Mouse (Mus musculus) hindbrain, embryonic 16.5 days (tissue): ENCODE measurements at regions not wholly inside any gene's neighbourhood (a gene's known extent, or its start where the extent isn't known, plus 50 kb on each side); places are given as distances from the start of the nearest gene placed in this dataset.
"Not testable (repeated sequence)": the region's sequence is repeated elsewhere in the genome, so short reads cannot be mapped to it uniquely, and the experiment has no call there.

Source experiments
- ATAC-seq: fragments of 200-750 bp; cut with Nextera tagmentation; 2 replicates; pipeline ENCODE4 v1.8.0; 2017; ENCODE audit warnings: moderate TSS enrichment, moderate library complexity
- H3K27ac ChIP-seq: fragments of 300-500 bp; sonication (generic); 2 replicates; pipeline ENCODE4 v1.5.1; 2014; ENCODE audit warnings: low read depth, mild to moderate bottlenecking, control low read depth, low read length, moderate library complexity
- H3K27me3 ChIP-seq: fragments of 300-500 bp; sonication (generic); replicated peaks from 2 replicates; pipeline ENCODE4 v1.6.1; 2014; ENCODE audit warnings: low read length; ENCODE audit not compliant: control insufficient read depth, insufficient read depth
- H3K36me3 ChIP-seq: fragments of 300-500 bp; sonication (generic); 2 replicates; pipeline ENCODE4 v1.6.1; 2014; ENCODE audit warnings: mild to moderate bottlenecking, low read length, moderate library complexity, mixed read lengths; ENCODE audit not compliant: control insufficient read depth, insufficient read depth
- H3K4me1 ChIP-seq: fragments of 300-500 bp; sonication (generic); 2 replicates; pipeline ENCODE4 v1.6.1; 2014; ENCODE audit warnings: low read depth, low read length; ENCODE audit not compliant: control insufficient read depth, insufficient read depth
- H3K4me2 ChIP-seq: fragments of 300-500 bp; sonication (generic); 2 replicates; pipeline ENCODE4 v1.6.1; 2014; ENCODE audit warnings: mild to moderate bottlenecking, low read length, control low read depth, moderate library complexity
- H3K4me3 ChIP-seq: fragments of 300-500 bp; sonication (generic); 2 replicates; pipeline ENCODE4 v1.5.1; 2014; ENCODE audit warnings: mild to moderate bottlenecking, low read length, control low read depth, moderate library complexity
- H3K9ac ChIP-seq: fragments of 300-500 bp; sonication (generic); 2 replicates; pipeline ENCODE4 v1.6.1; 2014; ENCODE audit warnings: low read depth, mild to moderate bottlenecking, control low read depth, low read length, moderate library complexity
- H3K9me3 ChIP-seq: fragments of 300-500 bp; sonication (generic); 2 replicates; pipeline ENCODE4 v1.6.1; 2014; ENCODE audit warnings: mild to moderate bottlenecking, low read length, moderate library complexity; ENCODE audit not compliant: control insufficient read depth
- WGBS: fragments of 180-500 bp; shearing (Covaris S2); extraction: QIAGEN DNeasy Blood & Tissue Kit; methylation state at CpG from one replicate; pipeline ENCODE4 v1.1.7; 2014; 5-methylcytosine and 5-hydroxymethylcytosine counted together

GRCm38 (mm10) chrX:77425728-77426102, 85.1 kb upstream of the Tbl1x start:
- H3K27me3 ChIP-seq, H3K9ac ChIP-seq, H3K27ac ChIP-seq, H3K4me1 ChIP-seq, H3K9me3 ChIP-seq, ATAC-seq, H3K4me2 ChIP-seq, H3K36me3 ChIP-seq, H3K4me3 ChIP-seq: not testable (repeated sequence)
- WGBS: 68% methylated on average over 3 of the region's 3 CpGs

GRCm38 (mm10) chrX:77426836-77427235, 84.0 kb upstream of the Tbl1x start:
- not testable (repeated sequence) for H3K9me3 ChIP-seq, H3K9ac ChIP-seq, H3K36me3 ChIP-seq, H3K27me3 ChIP-seq, H3K27ac ChIP-seq, ATAC-seq, H3K4me1 ChIP-seq, H3K4me2 ChIP-seq, H3K4me3 ChIP-seq
- 79% methylated on average over 6 of the region's 6 CpGs for WGBS

GRCm38 (mm10) chrX:77432001-77432565, 78.7 kb upstream of the Tbl1x start:
- H3K4me3 ChIP-seq: no peak overlapping the region
- WGBS: 66% methylated on average over 2 of the region's 2 CpGs
- no peaks in the 10 kb centered on the region for H3K9me3 ChIP-seq
- H3K9ac ChIP-seq: no peak overlapping the region
- H3K36me3 ChIP-seq: no peaks in the 10 kb centered on the region
- H3K4me1 ChIP-seq: no peaks in the 10 kb centered on the region; the same call in 1 of the 2 replicates
- no peaks in the 10 kb centered on the region for H3K27me3 ChIP-seq
- ATAC-seq: no peak
- no peak overlapping the region for H3K4me2 ChIP-seq
- peak overlapping the region; percentile 48; the same call in 1 of the 2 replicates for H3K27ac ChIP-seq

GRCm38 (mm10) chrX:77432846-77433810, 77.7 kb upstream of the Tbl1x start:
- Histone ChIP-seq H3K4me2 (peak overlapping the region; percentile 51), H3K27ac (peak overlapping the region; percentile 73), H3K27me3 (no peaks in the 10 kb centered on the region), H3K4me1 (no peaks in the 10 kb centered on the region; the same call in 1 of the 2 replicates), H3K4me3 (peak overlapping the region; percentile 28), H3K9ac (peak overlapping the region; percentile 50; the same call in 1 of the 2 replicates), H3K36me3 (no peaks in the 10 kb centered on the region), H3K9me3 (no peaks in the 10 kb centered on the region)
- ATAC-seq: peak; percentile 97
- WGBS: 15% methylated on average over 27 of the region's 29 CpGs

GRCm38 (mm10) chrX:77433811-77434192, 77.0 kb upstream of the Tbl1x start:
- Histone ChIP-seq H3K4me2 (peak overlapping the region; percentile 51), H3K27ac (peak overlapping the region; percentile 73; the same call in 1 of the 2 replicates), H3K9me3 (no peaks in the 10 kb centered on the region), H3K36me3 (no peaks in the 10 kb centered on the region), H3K9ac (peak overlapping the region; percentile 50; the same call in 1 of the 2 replicates), H3K4me3 (peak overlapping the region; percentile 28; the same call in 1 of the 2 replicates), H3K4me1 (no peaks in the 10 kb centered on the region; the same call in 1 of the 2 replicates), H3K27me3 (no peaks in the 10 kb centered on the region)
- WGBS: 19% methylated on average over 3 of the region's 3 CpGs
- no peak; the same call in 1 of the 2 replicates for ATAC-seq

GRCm38 (mm10) chrX:77443852-77444492, 66.8 kb upstream of the Tbl1x start:
- H3K9me3 ChIP-seq: no peaks in the 10 kb centered on the region
- no peak overlapping the region for H3K4me3 ChIP-seq
- no peaks in the 10 kb centered on the region for H3K36me3 ChIP-seq
- H3K4me2 ChIP-seq: no peak overlapping the region
- 39% methylated on average over 3 of the region's 3 CpGs for WGBS
- H3K27ac ChIP-seq: no peak overlapping the region
- no peak overlapping the region for H3K9ac ChIP-seq
- no peak for ATAC-seq
- no peaks in the 10 kb centered on the region for H3K4me1 ChIP-seq
- H3K27me3 ChIP-seq: no peaks in the 10 kb centered on the region

- Histone ChIP-seq H3K4me1 (no peaks in the 10 kb centered on the region), H3K9ac (no peak overlapping the region), H3K9me3 (no peaks in the 10 kb centered on the region), H3K4me2 (no peak overlapping the region), H3K27ac (no peak overlapping the region), H3K27me3 (no peaks in the 10 kb centered on the region), H3K4me3 (no peak overlapping the region), H3K36me3 (no peaks in the 10 kb centered on the region)
- WGBS: 76% methylated on average over 3 of the region's 3 CpGs
- ATAC-seq: no peak
Measured at GRCm38 (mm10) chrX:77446755-77447154, 64.1 kb upstream of the Tbl1x start.

- no peak overlapping the region for H3K4me3 ChIP-seq
- WGBS: 43% methylated on average over 1 of the region's 1 CpGs
Measured at GRCm38 (mm10) chrX:77451977-77452675, 58.7 kb upstream of the Tbl1x start.

More at GRCm38 (mm10) chrX:77451977-77452675, 58.7 kb upstream of the Tbl1x start:
- peak; percentile 58; the same call in 1 of the 2 replicates for ATAC-seq
- Histone ChIP-seq H3K4me1 (no peaks in the 10 kb centered on the region), H3K4me2 (no peak overlapping the region), H3K9ac (no peak overlapping the region), H3K27ac (no peak overlapping the region), H3K27me3 (no peaks in the 10 kb centered on the region), H3K9me3 (no peaks in the 10 kb centered on the region), H3K36me3 (no peaks in the 10 kb centered on the region)
